Mouse (Mus musculus) neural tube, embryonic 12.5 days (tissue): ENCODE data around the gene Pard6a. TPM values are rescaled to one million over a fixed set of nuclear protein-coding genes. Genes with fewer than 3 reads are reported as not detected.

Experiments
- ATAC-seq: fragments of 200-750 bp; cut with Nextera tagmentation; 2 replicates; pipeline ENCODE4 v1.8.0; 2017; ENCODE audit warnings: low read depth, mild to moderate bottlenecking, moderate TSS enrichment, moderate library complexity; ENCODE audit not compliant: low FRiP score
- H3K27ac ChIP-seq: fragments of 300-500 bp; sonication (generic); 2 replicates; pipeline ENCODE4 v1.5.1; 2016
- H3K27me3 ChIP-seq: fragments of 300-500 bp; sonication (generic); replicated peaks from 2 replicates; pipeline ENCODE4 v1.6.1; 2016; ENCODE audit warnings: mild to moderate bottlenecking
- H3K36me3 ChIP-seq: fragments of 300-500 bp; sonication (generic); 2 replicates; pipeline ENCODE4 v1.6.1; 2016; ENCODE audit warnings: mild to moderate bottlenecking
- H3K4me1 ChIP-seq: fragments of 300-500 bp; sonication (generic); 2 replicates; pipeline ENCODE4 v1.6.1; 2016
- H3K4me2 ChIP-seq: fragments of 300-500 bp; sonication (generic); replicated peaks from 2 replicates; pipeline ENCODE4 v1.6.1; 2016; ENCODE audit warnings: mild to moderate bottlenecking
- H3K4me3 ChIP-seq: fragments of 300-500 bp; sonication (generic); 2 replicates; pipeline ENCODE4 v1.5.1; 2016
- H3K9ac ChIP-seq: fragments of 300-500 bp; sonication (generic); 2 replicates; pipeline ENCODE4 v1.6.1; 2016; ENCODE audit warnings: mild to moderate bottlenecking
- H3K9me3 ChIP-seq: fragments of 300-500 bp; sonication (generic); 2 replicates; pipeline ENCODE4 v1.6.1; 2016; ENCODE audit warnings: mild to moderate bottlenecking
- WGBS: fragments of 180-500 bp; shearing (Covaris S2); methylation state at CpG from one replicate; pipeline ENCODE4 v1.1.7; 2016; 5-methylcytosine and 5-hydroxymethylcytosine counted together
- polyA plus RNA-seq: library from polyadenylated mRNA; unstranded; fragments of >200 nt; fragmentation: Nextera tagmentation; extraction: Ambion mirVana; gene quantifications from 2 replicates; pipeline ENCODE4 v1.2.1, GENCODE M21; 2016

Gene Pard6a
- polyA plus RNA-seq, result 31.9 and 38.5 TPM in 2 replicates

DNA sequence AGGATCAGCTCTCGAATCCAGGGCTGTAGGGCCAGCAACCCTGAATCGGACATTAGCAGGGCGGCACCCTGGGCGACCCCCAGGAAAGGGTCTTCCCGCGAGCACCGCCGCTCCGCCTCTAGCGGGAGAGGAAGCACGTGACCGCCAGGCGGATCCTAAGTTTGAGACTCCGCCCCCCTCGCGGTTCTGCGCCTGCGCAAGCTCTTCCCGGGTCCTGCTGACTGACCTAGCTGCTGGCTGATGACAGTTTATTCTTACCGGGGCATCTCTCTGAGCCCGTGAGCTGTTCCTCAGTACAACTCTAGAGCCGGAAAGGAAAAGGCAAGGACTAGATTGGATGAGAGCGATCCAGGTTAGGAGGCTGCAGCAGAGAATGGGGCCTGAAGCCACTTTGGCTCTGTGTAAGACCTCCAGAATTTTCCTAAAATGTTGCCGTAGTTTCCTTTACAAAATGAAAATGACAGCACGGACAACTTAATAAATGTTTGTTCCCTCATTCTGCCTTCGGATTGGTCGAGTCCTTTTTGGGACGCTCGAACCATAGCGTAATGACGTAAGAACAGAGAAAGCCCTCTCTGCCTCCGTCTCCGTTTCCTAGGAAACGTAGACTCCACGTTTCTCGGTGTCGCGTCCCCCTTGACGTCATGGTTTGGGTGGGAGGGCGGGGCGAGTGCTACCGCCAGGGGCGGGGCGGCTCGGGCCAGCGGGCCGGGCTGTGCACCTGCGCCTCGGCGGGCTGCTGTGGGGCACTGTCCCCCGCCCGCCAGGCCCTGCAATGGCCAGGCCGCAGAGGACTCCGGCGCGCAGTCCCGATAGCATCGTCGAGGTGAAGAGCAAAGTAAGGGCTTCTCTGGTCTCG lies at the start of gene Pard6a, which contains the start of gene Acd:
TSS of gene Pard6a (plus strand) at position 183 of the 859 bp plus-strand sequence.
TSS of gene Acd (minus strand) at position 137 of the 859 bp plus-strand sequence.
- Histone ChIP-seq H3K9me3 (no peaks in the 10 kb centered on the region), H3K9ac (peak within 1 kb of the TSS; percentile 69), H3K27me3 (no peaks in the 10 kb centered on the region), H3K36me3 (peaks cover 44% of the 10 kb centered on the region), H3K4me3 (peak within 1 kb of the TSS; percentile 49), H3K4me1 (peaks cover 26% of the 10 kb centered on the region), H3K27ac (peak within 1 kb of the TSS; percentile 44), H3K4me2 (peak within 1 kb of the TSS; percentile 96)
- under 1% methylated on average over 60 of the region's 60 CpGs for WGBS
- ATAC-seq, result peak; percentile 79

DNA sequence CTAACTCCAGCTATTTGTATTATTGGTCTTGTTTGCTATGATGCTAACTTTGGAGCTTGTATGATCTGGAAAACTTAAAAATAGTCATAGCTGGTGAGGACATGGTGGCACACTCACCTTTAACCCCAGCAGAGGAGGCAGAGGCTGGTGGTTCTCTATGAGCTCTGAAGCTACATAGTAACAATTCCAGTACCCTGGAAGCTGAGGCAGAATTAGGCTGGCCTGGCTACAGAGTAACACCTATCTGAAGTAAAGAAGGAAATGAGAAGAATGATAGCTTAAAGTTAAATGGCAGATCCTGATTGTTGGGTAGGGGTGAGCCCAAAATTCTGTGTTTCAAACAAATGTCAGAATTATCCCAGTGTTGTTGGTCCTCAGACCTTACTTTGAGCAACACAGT lies 43.3 kb upstream of the Pard6a start:
- Histone ChIP-seq H3K27ac (no peak overlapping the region), H3K4me1 (no peaks in the 10 kb centered on the region), H3K36me3 (peaks cover 17% of the 10 kb centered on the region; the same call in 1 of the 2 replicates), H3K9ac (no peak overlapping the region), H3K9me3 (no peaks in the 10 kb centered on the region), H3K4me3 (no peak overlapping the region), H3K4me2 (no peak overlapping the region), H3K27me3 (no peaks in the 10 kb centered on the region)
- ATAC-seq, result no peak

GRCm38 (mm10) chr8:105661167-105661566 lies 39.8 kb upstream of the Pard6a start:
- H3K27ac ChIP-seq, result no peak overlapping the region
- ATAC-seq, result no peak
- H3K9ac ChIP-seq, result no peak overlapping the region
- H3K4me1 ChIP-seq, result no peaks in the 10 kb centered on the region
- 85% methylated on average over 3 of the region's 3 CpGs for WGBS
- H3K36me3 ChIP-seq, result peaks cover 28% of the 10 kb centered on the region
- H3K4me3 ChIP-seq, result no peak overlapping the region
- no peaks in the 10 kb centered on the region for H3K9me3 ChIP-seq
- no peak overlapping the region for H3K4me2 ChIP-seq
- no peaks in the 10 kb centered on the region for H3K27me3 ChIP-seq

GRCm38 (mm10) chr8:105677891-105678290 lies 23.1 kb upstream of the Pard6a start:
- Histone ChIP-seq H3K9me3 (no peaks in the 10 kb centered on the region), H3K27ac (no peak overlapping the region), H3K36me3 (peaks cover 89% of the 10 kb centered on the region), H3K4me3 (no peak overlapping the region), H3K4me2 (no peak overlapping the region), H3K4me1 (no peaks in the 10 kb centered on the region), H3K9ac (no peak overlapping the region), H3K27me3 (no peaks in the 10 kb centered on the region)
- 91% methylated on average over 1 of the region's 1 CpGs for WGBS
- ATAC-seq, result no peak

DNA sequence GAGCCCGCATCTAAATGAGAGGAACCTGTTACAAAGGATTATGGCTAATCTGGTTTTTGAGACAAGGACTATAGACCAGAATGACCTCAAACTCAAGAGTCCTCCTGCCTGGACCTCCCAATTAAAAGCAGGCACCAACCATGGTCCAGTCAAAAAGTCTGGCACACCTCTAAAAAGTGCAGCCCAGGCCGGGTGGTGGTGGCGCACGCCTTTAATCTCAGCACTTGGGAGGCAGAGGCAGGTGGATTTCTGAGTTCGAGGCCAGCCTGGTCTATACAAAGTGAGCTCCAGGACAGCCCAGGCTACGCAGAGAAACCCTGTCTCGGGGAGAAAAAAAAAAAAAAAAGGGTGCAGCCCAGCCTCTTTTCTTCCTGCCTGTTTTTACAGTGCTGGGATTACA lies 15.6 kb upstream of the Pard6a start:
- no peak overlapping the region for H3K4me3 ChIP-seq
- 82% methylated on average over 7 of the region's 7 CpGs for WGBS
- H3K4me1 ChIP-seq, result no peaks in the 10 kb centered on the region
- no peaks in the 10 kb centered on the region for H3K27me3 ChIP-seq
- H3K4me2 ChIP-seq, result no peak overlapping the region
- H3K9me3 ChIP-seq, result no peaks in the 10 kb centered on the region
- H3K9ac ChIP-seq, result no peak overlapping the region
- ATAC-seq, result no peak
- no peak overlapping the region for H3K27ac ChIP-seq
- H3K36me3 ChIP-seq, result peaks cover 41% of the 10 kb centered on the region

DNA sequence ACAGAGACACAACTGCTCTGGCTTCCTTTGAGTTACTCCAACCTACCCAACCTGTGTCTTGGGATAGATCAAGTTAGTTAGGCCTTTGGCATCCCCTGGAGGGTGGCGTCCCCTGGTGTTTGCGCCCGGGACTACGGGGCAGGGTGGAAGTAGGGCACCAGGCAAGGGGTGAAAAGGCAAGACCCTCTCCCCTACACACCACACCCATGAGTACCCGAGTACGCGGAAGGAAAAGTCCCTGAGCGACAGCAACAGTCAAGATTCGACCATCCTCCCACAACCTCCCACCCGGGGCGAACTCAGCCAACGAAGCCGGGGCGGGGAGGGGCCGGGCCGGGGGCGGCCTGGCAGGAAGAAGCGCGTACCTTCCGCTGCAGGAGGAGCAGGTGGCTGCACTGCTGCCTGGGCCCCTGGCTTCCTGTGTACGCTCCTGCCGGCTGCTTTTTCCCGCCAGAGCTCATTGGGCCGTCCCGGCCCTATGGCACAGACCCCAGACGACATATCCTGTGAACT lies 15.1 kb upstream of the Pard6a start, which contains the start of gene Carmil2:
TSS of gene Carmil2 (plus strand) at position 479 of the 513 bp plus-strand sequence.
- H3K4me1 ChIP-seq, result no peaks in the 10 kb centered on the region
- H3K36me3 ChIP-seq, result peaks cover 36% of the 10 kb centered on the region
- H3K4me2 ChIP-seq, result no peak within 1 kb of the TSS
- no peaks in the 10 kb centered on the region; the same call in 1 of the 2 replicates for H3K27me3 ChIP-seq
- 13% methylated on average over 26 of the region's 26 CpGs for WGBS
- no peak for ATAC-seq
- H3K9ac ChIP-seq, result no peak within 1 kb of the TSS; the same call in 1 of the 2 replicates
- H3K9me3 ChIP-seq, result no peaks in the 10 kb centered on the region
- no peak within 1 kb of the TSS for H3K27ac ChIP-seq
- H3K4me3 ChIP-seq, result no peak within 1 kb of the TSS

DNA sequence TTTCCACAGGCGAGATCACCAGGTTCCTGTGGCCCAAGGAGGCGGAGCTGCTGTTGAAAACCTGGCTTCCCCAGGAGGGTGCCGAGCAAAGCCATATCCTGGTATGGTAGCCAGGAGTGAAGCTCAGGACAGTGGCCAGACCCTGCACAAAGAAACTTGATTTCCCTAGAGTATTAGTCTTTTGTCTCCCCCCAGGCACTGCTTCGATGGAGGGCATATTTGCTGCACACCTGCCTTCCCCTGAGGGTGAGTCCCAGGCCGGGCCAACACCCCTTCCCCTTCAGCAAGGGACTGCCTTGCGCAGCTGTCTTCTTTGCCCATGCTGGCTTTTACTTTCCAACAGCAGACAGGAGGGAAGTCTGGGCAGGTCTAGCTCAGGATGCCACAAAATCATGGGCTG lies 14.4 kb upstream of the Pard6a start:
- Histone ChIP-seq H3K27me3 (no peaks in the 10 kb centered on the region; the same call in 1 of the 2 replicates), H3K4me2 (no peak overlapping the region), H3K4me1 (no peaks in the 10 kb centered on the region), H3K36me3 (peaks cover 29% of the 10 kb centered on the region), H3K4me3 (no peak overlapping the region), H3K9ac (no peak overlapping the region), H3K27ac (no peak overlapping the region), H3K9me3 (no peaks in the 10 kb centered on the region)
- ATAC-seq, result no peak
- 74% methylated on average over 6 of the region's 6 CpGs for WGBS

GRCm38 (mm10) chr8:105687512-105687911 lies 13.4 kb upstream of the Pard6a start:
- no peaks in the 10 kb centered on the region; the same call in 1 of the 2 replicates for H3K9me3 ChIP-seq
- H3K4me1 ChIP-seq, result no peaks in the 10 kb centered on the region
- no peak overlapping the region for H3K9ac ChIP-seq
- no peak for ATAC-seq
- 72% methylated on average over 8 of the region's 8 CpGs for WGBS
- H3K27me3 ChIP-seq, result no peaks in the 10 kb centered on the region; the same call in 1 of the 2 replicates
- H3K4me3 ChIP-seq, result no peak overlapping the region
- H3K27ac ChIP-seq, result no peak overlapping the region
- H3K36me3 ChIP-seq, result peaks cover 21% of the 10 kb centered on the region
- no peak overlapping the region for H3K4me2 ChIP-seq

- no peak overlapping the region for H3K4me2 ChIP-seq
- no peaks in the 10 kb centered on the region; the same call in 1 of the 2 replicates for H3K9me3 ChIP-seq
- no peaks in the 10 kb centered on the region; the same call in 1 of the 2 replicates for H3K27me3 ChIP-seq
- no peak overlapping the region for H3K9ac ChIP-seq
- no peak overlapping the region for H3K27ac ChIP-seq
- WGBS, result 75% methylated on average over 14 of the region's 14 CpGs
- no peak for ATAC-seq
- H3K4me1 ChIP-seq, result no peaks in the 10 kb centered on the region
- H3K36me3 ChIP-seq, result peaks cover 18% of the 10 kb centered on the region
- H3K4me3 ChIP-seq, result no peak overlapping the region
These were observed 12.7 kb upstream of the Pard6a start for GRCm38 (mm10) chr8:105688242-105688752.

GRCm38 (mm10) chr8:105689256-105689982 lies 11.5 kb upstream of the Pard6a start:
- H3K27ac ChIP-seq, result no peak overlapping the region
- H3K9me3 ChIP-seq, result no peaks in the 10 kb centered on the region; the same call in 1 of the 2 replicates
- no peak overlapping the region for H3K9ac ChIP-seq
- H3K36me3 ChIP-seq, result peaks cover 6% of the 10 kb centered on the region; the same call in 1 of the 2 replicates
- no peak overlapping the region for H3K4me2 ChIP-seq
- 64% methylated on average over 35 of the region's 35 CpGs for WGBS
- ATAC-seq, result no peak
- H3K4me1 ChIP-seq, result peaks cover 9% of the 10 kb centered on the region
- H3K27me3 ChIP-seq, result no peaks in the 10 kb centered on the region; the same call in 1 of the 2 replicates
- H3K4me3 ChIP-seq, result no peak overlapping the region

- no peak for ATAC-seq
- 90% methylated on average over 9 of the region's 9 CpGs for WGBS
- H3K27me3 ChIP-seq, result no peaks in the 10 kb centered on the region; the same call in 1 of the 2 replicates
- no peak overlapping the region for H3K4me2 ChIP-seq
- no peak overlapping the region for H3K9ac ChIP-seq
- H3K27ac ChIP-seq, result no peak overlapping the region
- no peak overlapping the region for H3K4me3 ChIP-seq
- no peaks in the 10 kb centered on the region; the same call in 1 of the 2 replicates for H3K9me3 ChIP-seq
- peaks cover 15% of the 10 kb centered on the region for H3K4me1 ChIP-seq
- peaks cover 6% of the 10 kb centered on the region; the same call in 1 of the 2 replicates for H3K36me3 ChIP-seq
These were observed 11.0 kb upstream of the Pard6a start for GRCm38 (mm10) chr8:105689983-105690360.
